ENCODE assay signal across 26 mouse cellular contexts in the genomic region with DNA sequence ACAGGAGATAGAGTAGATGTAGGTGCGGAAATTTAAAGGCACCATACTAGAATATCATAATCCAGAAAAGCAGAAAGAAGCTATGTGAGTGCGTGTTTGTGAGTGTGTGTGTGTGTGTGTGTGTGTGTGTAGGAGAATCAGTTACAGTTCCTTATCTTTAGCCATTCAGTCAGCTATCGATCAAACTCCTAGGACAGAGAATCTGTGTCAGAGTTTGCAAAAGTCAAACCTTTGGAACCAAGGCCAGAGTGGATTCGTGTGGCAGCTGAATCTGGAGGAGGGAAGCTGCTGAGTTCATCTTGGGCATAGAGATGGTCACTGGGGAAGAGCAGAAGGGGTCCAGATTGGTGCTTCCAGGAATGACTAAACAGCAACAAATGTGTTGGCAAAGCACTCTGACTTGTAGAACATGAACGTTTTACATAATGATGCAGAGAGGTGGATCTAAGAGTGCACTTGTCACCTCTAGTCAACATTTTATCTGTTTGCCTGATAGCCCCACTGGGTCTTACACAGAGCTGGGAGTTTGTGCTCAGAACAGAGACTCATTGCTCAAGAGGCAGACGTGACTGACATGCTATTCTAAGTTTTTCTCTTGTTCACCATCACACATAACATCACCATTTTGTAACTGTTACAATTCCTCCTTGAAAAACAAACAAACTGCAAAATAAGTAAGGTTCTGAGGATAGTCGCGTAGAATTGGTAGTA. TPM values are rescaled to one million over a fixed set of nuclear protein-coding genes. Genes with fewer than 3 reads are reported as not detected.
DNase-seq lines count a peak whose midpoint lies in the region; ATAC-seq and TF ChIP-seq lines count a peak whose summit lies in the region.
"Had no signal": no experiment of that assay in that cellular context is flagged by ENCODE, and none has a peak within 500 bp of the region (broad histone marks: within the 10 kb centered on the region; RNA-seq: fewer than 3 reads in every experiment).

No protein-coding gene starts in this region.

- no peak overlapping the region for H3K9ac ChIP-seq in liver, adult 2 months (ENCODE audit: low read depth, low read length)
- no peak overlapping the region for H3K9ac ChIP-seq in liver, embryonic 12.5 days
- no peak overlapping the region for H3K9ac ChIP-seq in liver, embryonic 14.5 days (replicated peaks)
- no peak overlapping the region for H3K9ac ChIP-seq in liver, embryonic 11.5 days (ENCODE audit: low read depth, low read length)
- no peak overlapping the region for H3K9ac ChIP-seq in liver, embryonic 16.5 days (ENCODE audit: low read depth, low read length)
- H3K9ac ChIP-seq in forebrain, embryonic 15.5 days (replicated peaks), result no peak overlapping the region
- H3K9ac ChIP-seq: embryonic facial prominence, embryonic 12.5 days; forebrain, embryonic 13.5 days had no signal

- no peak for TF ChIP-seq POLR2A in liver, adult 2 months (IDR thresholded peaks at IDR 0.05; ENCODE audit: extremely low read depth, insufficient read depth, low read length)

- H3K4me1 ChIP-seq in liver, adult 2 months (ENCODE audit: control insufficient read depth, insufficient read depth, low read length), result peaks cover 3% of the 10 kb centered on the region
- no peaks in the 10 kb centered on the region for H3K4me1 ChIP-seq in liver, embryonic 12.5 days
- H3K4me1 ChIP-seq in liver, embryonic 14.5 days (replicated peaks; ENCODE audit: control insufficient read depth in 2 of 2, insufficient read depth in 2 of 2, low read length in 1 of 2), result no peaks in the 10 kb centered on the region; a peak in 1 of 4 replicates
- no peaks in the 10 kb centered on the region for H3K4me1 ChIP-seq in liver, embryonic 11.5 days (replicated peaks; ENCODE audit: control insufficient read depth, insufficient read depth, low read length)
- H3K4me1 ChIP-seq in liver, embryonic 16.5 days (ENCODE audit: control insufficient read depth, low read depth, low read length), result no peaks in the 10 kb centered on the region
- no peaks in the 10 kb centered on the region for H3K4me1 ChIP-seq in forebrain, embryonic 15.5 days
- H3K4me1 ChIP-seq: embryonic facial prominence, embryonic 10.5 days; embryonic facial prominence, embryonic 12.5 days; forebrain, embryonic 13.5 days had no signal

- TF ChIP-seq EP300 in liver, embryonic 14.5 days (IDR thresholded peaks at IDR 0.05; ENCODE audit: low read depth), result no peak

- no peak for TF ChIP-seq CTCF in liver, adult 2 months (IDR thresholded peaks at IDR 0.05; ENCODE audit: low read depth, low read length)
- no peak for TF ChIP-seq CTCF in liver, embryonic 14.5 days (IDR thresholded peaks at IDR 0.05; ENCODE audit: low read depth)

- H3K27me3 ChIP-seq in liver, adult 2 months (ENCODE audit: control insufficient read depth, insufficient read depth, low read length), result no peaks in the 10 kb centered on the region
- H3K27me3 ChIP-seq in liver, embryonic 12.5 days (replicated peaks), result no peaks in the 10 kb centered on the region
- H3K27me3 ChIP-seq in liver, embryonic 14.5 days (ENCODE audit: control insufficient read depth, insufficient read depth, low read length), result no peaks in the 10 kb centered on the region
- H3K27me3 ChIP-seq in liver, embryonic 11.5 days (replicated peaks; ENCODE audit: control insufficient read depth, insufficient read depth, low read length), result no peaks in the 10 kb centered on the region
- H3K27me3 ChIP-seq in liver, embryonic 16.5 days (ENCODE audit: control insufficient read depth, insufficient read depth, low read depth, low read length), result no peaks in the 10 kb centered on the region
- no peaks in the 10 kb centered on the region for H3K27me3 ChIP-seq in forebrain, embryonic 15.5 days
- H3K27me3 ChIP-seq: CH12.LX; embryonic facial prominence, embryonic 12.5 days; forebrain, embryonic 13.5 days; Patski had no signal

- H3K4me2 ChIP-seq in liver, embryonic 12.5 days, result no peak overlapping the region
- H3K4me2 ChIP-seq in liver, embryonic 14.5 days (ENCODE audit: low read depth), result no peak overlapping the region
- no peak overlapping the region for H3K4me2 ChIP-seq in liver, embryonic 11.5 days
- no peak overlapping the region for H3K4me2 ChIP-seq in liver, embryonic 16.5 days (ENCODE audit: low read depth, low read length)
- H3K4me2 ChIP-seq in forebrain, embryonic 15.5 days (replicated peaks), result no peak overlapping the region
- H3K4me2 ChIP-seq: embryonic facial prominence, embryonic 12.5 days; forebrain, embryonic 13.5 days had no signal

- H3K27ac ChIP-seq in liver, adult 2 months (replicated peaks; ENCODE audit: insufficient read depth, low read depth, low read length), result peak overlapping the region; percentile 15; the same call in 1 of the 2 replicates
- H3K27ac ChIP-seq in liver, embryonic 12.5 days, result no peak overlapping the region
- no peak overlapping the region for H3K27ac ChIP-seq in liver, embryonic 14.5 days
- no peak overlapping the region for H3K27ac ChIP-seq in liver, embryonic 11.5 days (ENCODE audit: low read depth, low read length)
- H3K27ac ChIP-seq in liver, embryonic 16.5 days (ENCODE audit: low read length), result peak overlapping the region; percentile 21; the same call in 1 of the 2 replicates
- H3K27ac ChIP-seq in forebrain, embryonic 15.5 days (replicated peaks), result no peak overlapping the region
- H3K27ac ChIP-seq: embryonic facial prominence, embryonic 10.5 days; embryonic facial prominence, embryonic 12.5 days; forebrain, embryonic 13.5 days had no signal

- peak; percentile 87 for DNase-seq in liver, adult 2 months (ENCODE audit: extremely low read depth, low read depth, low spot score)
- no peak for DNase-seq in liver, embryonic 14.5 days (ENCODE audit: low read depth in 3 of 3, low spot score in 3 of 3)
- DNase-seq in liver, embryonic 11.5 days (ENCODE audit: low spot score), result no peak
- no peak for DNase-seq in left cerebral cortex, postnatal 10 days (ENCODE audit: extremely low spot score in 1 of 2, low spot score in 2 of 2)
- DNase-seq: adrenal gland, adult 2 months; adrenal gland, postnatal 10 days; adrenal gland, postnatal 25 days; B cell, adult 2 months; cerebellum, adult 11 months; cerebellum, adult 18-20 months; cerebellum, adult 8-10 months; cerebellum, adult 9-11 months; cerebellum, postnatal 14 days; cerebellum, postnatal 36 days had no signal

- H3K36me3 ChIP-seq in liver, adult 2 months (ENCODE audit: control insufficient read depth, insufficient read depth, low read length), result no peaks in the 10 kb centered on the region
- no peaks in the 10 kb centered on the region for H3K36me3 ChIP-seq in liver, embryonic 12.5 days
- H3K36me3 ChIP-seq in liver, embryonic 14.5 days (replicated peaks; ENCODE audit: control insufficient read depth, insufficient read depth, low read depth), result no peaks in the 10 kb centered on the region
- H3K36me3 ChIP-seq in liver, embryonic 11.5 days (ENCODE audit: control insufficient read depth, insufficient read depth, low read length), result no peaks in the 10 kb centered on the region
- H3K36me3 ChIP-seq in liver, embryonic 16.5 days (ENCODE audit: control insufficient read depth, insufficient read depth), result no peaks in the 10 kb centered on the region
- H3K36me3 ChIP-seq in forebrain, embryonic 15.5 days, result no peaks in the 10 kb centered on the region
- H3K36me3 ChIP-seq: embryonic facial prominence, embryonic 10.5 days; embryonic facial prominence, embryonic 12.5 days; G1E had no signal

- H3K4me3 ChIP-seq in liver, adult 2 months (ENCODE audit: insufficient read depth, low read depth, low read length), result no peak overlapping the region
- no peak overlapping the region for H3K4me3 ChIP-seq in liver, embryonic 12.5 days
- no peak overlapping the region for H3K4me3 ChIP-seq in liver, embryonic 14.5 days (ENCODE audit: insufficient read depth in 1 of 2, low read depth in 2 of 2, low read length in 2 of 2)
- H3K4me3 ChIP-seq in liver, embryonic 11.5 days (ENCODE audit: low read depth, low read length), result no peak overlapping the region
- no peak overlapping the region for H3K4me3 ChIP-seq in liver, embryonic 16.5 days (ENCODE audit: low read depth, low read length)
- H3K4me3 ChIP-seq in forebrain, embryonic 15.5 days, result no peak overlapping the region
- H3K4me3 ChIP-seq: embryonic facial prominence, embryonic 10.5 days; embryonic facial prominence, embryonic 12.5 days; forebrain, embryonic 13.5 days had no signal

- intact Hi-C loops in left cerebral cortex, postnatal 10 days (cut with DNase I), result no loop called here

- H3K79me2 ChIP-seq in liver, adult 2 months (ENCODE audit: control insufficient read depth, insufficient read depth, low read length), result no peaks in the 10 kb centered on the region

- no peak for ATAC-seq in liver, embryonic 12.5 days
- ATAC-seq in liver, embryonic 14.5 days (ENCODE audit: insufficient read depth), result 0 out of 2 replicates have a peak, but pooled peaks have one; percentile 53
- ATAC-seq in liver, embryonic 11.5 days (replicated peaks; ENCODE audit: low FRiP score), result no peak; the same call in 1 of the 2 replicates
- peak; percentile 88 for ATAC-seq in liver, embryonic 16.5 days (ENCODE audit: low read depth)
- no peak for ATAC-seq in forebrain, embryonic 15.5 days (replicated peaks)
- ATAC-seq: activated CD4-positive, CD25-positive, alpha-beta regulatory T cell, adult 4 months; CD4-positive, CD25-positive, alpha-beta regulatory T cell, adult 4 months; forebrain, embryonic 13.5 days; forebrain, embryonic 16.5 days; Patski had no signal

- WGBS in liver, adult 2 months, result 41% methylated on average over 8 of the region's 8 CpGs
- WGBS in liver, embryonic 12.5 days (ENCODE audit: insufficient replicate concordance), result 62% methylated on average over 8 of the region's 8 CpGs
- WGBS in liver, embryonic 14.5 days (ENCODE audit: insufficient replicate concordance), result 52% methylated on average over 8 of the region's 8 CpGs
- WGBS in liver, embryonic 11.5 days, result 72% methylated on average over 8 of the region's 8 CpGs
- WGBS in liver, embryonic 16.5 days (ENCODE audit: insufficient replicate concordance), result 53% methylated on average over 8 of the region's 8 CpGs
- 88% methylated on average over 8 of the region's 8 CpGs for WGBS in forebrain, embryonic 15.5 days

- no peaks in the 10 kb centered on the region for H3K9me3 ChIP-seq in liver, embryonic 12.5 days (replicated peaks)
- no peaks in the 10 kb centered on the region for H3K9me3 ChIP-seq in liver, embryonic 14.5 days (ENCODE audit: control insufficient read depth, low read length)
- no peaks in the 10 kb centered on the region for H3K9me3 ChIP-seq in liver, embryonic 11.5 days (ENCODE audit: control insufficient read depth, low read length)
- no peaks in the 10 kb centered on the region for H3K9me3 ChIP-seq in liver, embryonic 16.5 days (replicated peaks; ENCODE audit: control insufficient read depth, low read length)
- H3K9me3 ChIP-seq in forebrain, embryonic 15.5 days, result no peaks in the 10 kb centered on the region
- H3K9me3 ChIP-seq: embryonic facial prominence, embryonic 10.5 days; embryonic facial prominence, embryonic 12.5 days; forebrain, embryonic 13.5 days had no signal

RNA-seq across cellular contexts. Expression of a gene that starts 30.8 kb away (rescaled TPM):
- 10.1 and 18.3 TPM in 2 replicates for total RNA-seq in liver, adult 2 months (2014; rRNA removed)
- 3.3 TPM in 2 replicates for polyA plus RNA-seq in liver, adult 2 months (2012; rRNA removed)
- 12.7 and 15.7 TPM in 2 replicates for polyA plus RNA-seq in liver, embryonic 12.5 days (2016; fragmentation: Nextera tagmentation; extraction: Ambion mirVana)
- 1.9 and 2.9 TPM in 2 replicates for polyA plus RNA-seq in liver, embryonic 14.5 days (2012; rRNA removed)
- polyA plus RNA-seq in liver, embryonic 14.5 days (2014; fragmentation: Nextera tagmentation; extraction: Ambion mirVana), result 5.3 and 5.5 TPM in 2 replicates
- 35.6 and 38.5 TPM in 2 replicates for polyA plus RNA-seq in liver, embryonic 11.5 days (2014; fragmentation: Nextera tagmentation; extraction: Ambion mirVana)
- 10.8 and 11.9 TPM in 2 replicates for polyA plus RNA-seq in liver, embryonic 16.5 days (2015; fragmentation: Nextera tagmentation; extraction: Ambion mirVana)
- 100 to 1,000 TPM; 247 to 257 TPM for total RNA-seq in left cerebral cortex, postnatal 10 days (2021)
- 177 and 183 TPM in 2 replicates for polyA plus RNA-seq in forebrain, embryonic 15.5 days (2015; fragmentation: Nextera tagmentation; extraction: Ambion mirVana)
- polyA plus RNA-seq: G1E had no signal

Comparison
In these comparisons a context has a peak if more than half of its experiments do, and no peak if none do; other contexts are left out.
1. H3K27ac ChIP-seq: peak in liver, adult 2 months (single experiment) and liver, embryonic 16.5 days (single experiment); none in liver, embryonic 12.5 days (single experiment), liver, embryonic 14.5 days (single experiment), liver, embryonic 11.5 days (single experiment) and forebrain, embryonic 15.5 days (single experiment).
2. ATAC-seq: peak in liver, embryonic 14.5 days (single experiment) and liver, embryonic 16.5 days (single experiment); none in liver, embryonic 12.5 days (single experiment), liver, embryonic 11.5 days (single experiment) and forebrain, embryonic 15.5 days (single experiment).